Mouse (Mus musculus) cerebellum, adult 8-10 months (tissue): ENCODE measurements around the gene Olfr527.

Experiments used
- DNase-seq: peaks from one replicate; pipeline ENCODE4 v3.0.0; 2022

Olfr527 gene

GRCm38 (mm10) chr7:140333717-140334116 lies at the start of gene Olfr527:
TSS of gene Olfr527 (plus strand) at chr7:140334017.
- DNase-seq, result no peak

GRCm38 (mm10) chr7:140295746-140296145 lies 38.1 kb upstream of the Olfr527 start:
- no peak for DNase-seq

GRCm38 (mm10) chr7:140296876-140297275 lies 36.9 kb upstream of the Olfr527 start:
- no peak for DNase-seq

GRCm38 (mm10) chr7:140299416-140299815 lies 34.4 kb upstream of the Olfr527 start:
- DNase-seq, result no peak

- DNase-seq, result no peak
Observed at GRCm38 (mm10) chr7:140319861-140320385, 13.9 kb upstream of the Olfr527 start.

- no peak for DNase-seq
Observed at GRCm38 (mm10) chr7:140320558-140320957, 13.3 kb upstream of the Olfr527 start, which contains the start of gene Olfr525. TSS of gene Olfr525 (plus strand) at chr7:140320858.

- no peak for DNase-seq
Observed at GRCm38 (mm10) chr7:140321135-140321534, 12.7 kb upstream of the Olfr527 start.

GRCm38 (mm10) chr7:140329766-140330304 lies 4.0 kb upstream of the Olfr527 start:
- no peak for DNase-seq

- no peak for DNase-seq
Observed at GRCm38 (mm10) chr7:140361571-140361970, 27.8 kb downstream of the Olfr527 start, which contains the start of gene Olfr60. TSS of gene Olfr60 (minus strand) at chr7:140361671.

GRCm38 (mm10) chr7:140374300-140374699 lies 40.5 kb downstream of the Olfr527 start:
- DNase-seq, result no peak

- no peak for DNase-seq
Observed at GRCm38 (mm10) chr7:140376231-140376630, 42.4 kb downstream of the Olfr527 start, which contains the start of gene Olfr530. TSS of gene Olfr530 (minus strand) at chr7:140376331.

GRCm38 (mm10) chr7:140376911-140377310 lies 43.1 kb downstream of the Olfr527 start:
- DNase-seq, result no peak
